Mouse (Mus musculus) embryonic facial prominence, embryonic 10.5 days (tissue): ENCODE measurements around the gene Zfp715. TPM values are rescaled to one million over a fixed set of nuclear protein-coding genes. Genes with fewer than 3 reads are reported as not detected.
"Not testable (repeated sequence)": the region's sequence is repeated elsewhere in the genome, so short reads cannot be mapped to it uniquely, and the experiment has no call there.

ENCODE experiments used
- DNase-seq: peaks from one replicate; pipeline ENCODE4 v3.0.0-alpha.2; 2017; ENCODE audit warnings: low spot score
- H3K27ac ChIP-seq: fragments of 300-500 bp; sonication (generic); replicated peaks from 2 replicates; pipeline ENCODE4 v1.5.1; 2016; ENCODE audit warnings: mild to moderate bottlenecking
- H3K27me3 ChIP-seq: fragments of 300-500 bp; sonication (generic); replicated peaks from 2 replicates; pipeline ENCODE4 v1.6.1; 2016; ENCODE audit warnings: low read depth, mild to moderate bottlenecking; ENCODE audit not compliant: poor library complexity, severe bottlenecking
- H3K36me3 ChIP-seq: fragments of 300-500 bp; sonication (generic); replicated peaks from 2 replicates; pipeline ENCODE4 v1.6.1; 2016; ENCODE audit warnings: mild to moderate bottlenecking, moderate library complexity
- H3K4me1 ChIP-seq: fragments of 300-500 bp; sonication (generic); 2 replicates; pipeline ENCODE4 v1.6.1; 2016
- H3K4me3 ChIP-seq: fragments of 300-500 bp; sonication (generic); 2 replicates; pipeline ENCODE4 v1.5.1; 2016; ENCODE audit warnings: mild to moderate bottlenecking, moderate library complexity
- H3K9me3 ChIP-seq: fragments of 300-500 bp; sonication (generic); 2 replicates; pipeline ENCODE4 v1.6.1; 2016; ENCODE audit warnings: mild to moderate bottlenecking
- WGBS: fragments of 180-500 bp; shearing (Covaris S2); methylation state at CpG from one replicate; pipeline ENCODE4 v1.1.7; 2016; 5-methylcytosine and 5-hydroxymethylcytosine counted together
- polyA plus RNA-seq: library from polyadenylated mRNA; unstranded; fragments of >200 nt; fragmentation: Nextera tagmentation; extraction: Ambion mirVana; gene quantifications from 2 replicates; pipeline ENCODE4 v1.2.1, GENCODE M21; 2016

Zfp715 gene
- polyA plus RNA-seq, 1 experiment from 2014 or later = 10.5 TPM

- Histone ChIP-seq H3K4me1 (no peaks in the 10 kb centered on the region), H3K27ac (no peak overlapping the region), H3K9me3 (peaks cover 12% of the 10 kb centered on the region; the same call in 1 of the 2 replicates), H3K36me3 (no peaks in the 10 kb centered on the region), H3K27me3 (no peaks in the 10 kb centered on the region), H3K4me3 (no peak overlapping the region)
- DNase-seq = no peak
- WGBS = 72% methylated on average over 5 of the region's 5 CpGs
These were observed 35.7 kb downstream of the Zfp715 start for GRCm38 (mm10) chr7:43277401-43277800.

GRCm38 (mm10) chr7:43276178-43276577 is 36.9 kb downstream of the Zfp715 start:
- H3K36me3 ChIP-seq, H3K4me3 ChIP-seq: not testable (repeated sequence)
- 49% methylated on average over 7 of the region's 7 CpGs for WGBS

GRCm38 (mm10) chr7:43273476-43273875 is 39.6 kb downstream of the Zfp715 start:
- Histone ChIP-seq H3K27me3 (no peaks in the 10 kb centered on the region), H3K4me3 (no peak overlapping the region), H3K9me3 (peaks cover 27% of the 10 kb centered on the region; the same call in 1 of the 2 replicates), H3K27ac (no peak overlapping the region), H3K4me1 (no peaks in the 10 kb centered on the region), H3K36me3 (no peaks in the 10 kb centered on the region)
- DNase-seq = no peak
- WGBS = 79% methylated on average over 1 of the region's 1 CpGs

More at GRCm38 (mm10) chr7:43276178-43276577, 36.9 kb downstream of the Zfp715 start:
- not testable (repeated sequence) for H3K27ac ChIP-seq, DNase-seq, H3K27me3 ChIP-seq, H3K4me1 ChIP-seq
- peaks cover 18% of the 10 kb centered on the region; the same call in 1 of the 2 replicates for H3K9me3 ChIP-seq

GRCm38 (mm10) chr7:43267359-43267758 is 45.7 kb downstream of the Zfp715 start:
- WGBS = 90% methylated on average over 13 of the region's 13 CpGs
- not testable (repeated sequence) for H3K4me1 ChIP-seq, H3K27ac ChIP-seq, H3K27me3 ChIP-seq, H3K4me3 ChIP-seq, DNase-seq, H3K36me3 ChIP-seq
- peaks cover 40% of the 10 kb centered on the region for H3K9me3 ChIP-seq

GRCm38 (mm10) chr7:43253540-43253939 is 59.6 kb downstream of the Zfp715 start:
- H3K36me3 ChIP-seq = no peaks in the 10 kb centered on the region
- H3K27me3 ChIP-seq = no peaks in the 10 kb centered on the region
- no peak overlapping the region for H3K27ac ChIP-seq
- 85% methylated on average over 7 of the region's 7 CpGs for WGBS
- peaks cover 32% of the 10 kb centered on the region; the same call in 1 of the 2 replicates for H3K9me3 ChIP-seq
- DNase-seq = no peak
- H3K4me1 ChIP-seq = no peaks in the 10 kb centered on the region
- no peak overlapping the region for H3K4me3 ChIP-seq

GRCm38 (mm10) chr7:43250718-43251117 is 62.4 kb downstream of the Zfp715 start:
- WGBS = 79% methylated on average over 1 of the region's 1 CpGs
- H3K27me3 ChIP-seq, DNase-seq, H3K36me3 ChIP-seq, H3K4me1 ChIP-seq, H3K4me3 ChIP-seq, H3K27ac ChIP-seq: not testable (repeated sequence)
- H3K9me3 ChIP-seq = peaks cover 26% of the 10 kb centered on the region; the same call in 1 of the 2 replicates

Other genes with a start within 250 kb of the Zfp715 start
- gene Zfp936, start 199.1 kb downstream of the Zfp715 start, polyA plus RNA-seq = not detected in 2 replicates
- gene Siglecf, start 38.0 kb upstream of the Zfp715 start, polyA plus RNA-seq = 0.13 and 0.15 TPM in 2 replicates
- gene Siglecg, start 94.9 kb upstream of the Zfp715 start, polyA plus RNA-seq = 0.06 and 0.16 TPM in 2 replicates
- 0.17 TPM in 1 of 2 replicates, not detected in the other for gene Lim2, start 114.4 kb upstream of the Zfp715 start, polyA plus RNA-seq
- gene Nkg7, start 123.8 kb upstream of the Zfp715 start, polyA plus RNA-seq = not detected in 2 replicates
- gene Cldnd2, start 127.5 kb upstream of the Zfp715 start, polyA plus RNA-seq = not detected in 2 replicates
- gene Etfb, start 130.8 kb upstream of the Zfp715 start, polyA plus RNA-seq = 231 and 252 TPM in 2 replicates
- gene Gm45233, start 130.8 kb upstream of the Zfp715 start, polyA plus RNA-seq = 0.24 and 0.67 TPM in 2 replicates
- 1.2 and 2.3 TPM in 2 replicates for gene Vsig10l, start 149.9 kb upstream of the Zfp715 start, polyA plus RNA-seq
- 0.70 and 0.71 TPM in 2 replicates for gene Iglon5, start 176.8 kb upstream of the Zfp715 start, polyA plus RNA-seq
- not detected in 2 replicates for gene 4931406B18Rik, start 192.6 kb upstream of the Zfp715 start, polyA plus RNA-seq
- gene Cd33, start 231.1 kb upstream of the Zfp715 start, polyA plus RNA-seq = 0.39 and 0.51 TPM in 2 replicates
- gene Zfp658, start 249.0 kb upstream of the Zfp715 start, polyA plus RNA-seq = 5.4 and 6.2 TPM in 2 replicates